Mouse (Mus musculus): ENCODE measurements around the gene Il1rap.

The Il1rap gene

GRCm38 (mm10) chr16:26612499-26613220 is 31.2 kb downstream of the Il1rap start:
- no peak for DNase-seq (ENCODE audit: low spot score)

DNA sequence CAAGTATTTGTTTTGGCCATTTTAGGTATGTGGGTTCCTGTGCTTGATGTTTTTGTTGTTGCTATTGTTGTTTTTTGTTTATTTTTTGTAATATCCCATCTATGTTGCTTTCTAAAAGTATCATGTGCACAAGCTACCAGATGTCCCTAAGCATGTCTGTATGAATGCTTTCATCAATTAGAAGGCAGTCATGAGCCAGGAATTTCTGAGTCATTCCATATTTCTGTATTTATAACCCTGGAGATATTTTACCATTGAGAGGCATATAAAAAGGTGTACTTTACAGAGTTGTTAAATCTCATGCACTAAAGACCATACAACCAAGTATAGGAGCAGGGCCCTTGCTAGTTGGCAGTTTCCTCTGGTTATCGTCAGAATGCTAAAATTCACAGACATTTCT is 41.6 kb downstream of the Il1rap start:
- DNase-seq (ENCODE audit: low spot score), result no peak

- no peak for DNase-seq (ENCODE audit: low spot score)
Observed at GRCm38 (mm10) chr16:26626065-26626464, 44.6 kb downstream of the Il1rap start.

DNA sequence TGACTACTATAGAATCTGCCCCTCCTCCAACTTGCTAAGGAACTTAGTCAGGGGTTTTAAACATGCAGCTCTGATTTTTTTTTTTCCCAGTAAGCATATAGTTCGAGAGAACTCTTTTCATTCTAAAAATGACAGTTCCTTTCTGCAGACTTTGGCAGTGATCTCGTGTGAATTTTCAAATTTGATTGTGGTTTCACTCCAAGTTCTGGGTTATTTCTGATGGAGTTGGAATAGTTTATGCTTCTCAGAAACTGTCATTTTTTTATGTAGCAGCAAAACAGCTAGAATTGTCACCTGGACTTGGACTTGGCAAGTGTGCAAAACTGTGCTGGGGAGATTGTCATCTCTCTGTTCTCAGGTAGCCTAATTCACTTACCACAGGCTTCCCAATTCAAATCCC is 53.3 kb downstream of the Il1rap start:
- no peak for DNase-seq (ENCODE audit: low spot score)

DNA sequence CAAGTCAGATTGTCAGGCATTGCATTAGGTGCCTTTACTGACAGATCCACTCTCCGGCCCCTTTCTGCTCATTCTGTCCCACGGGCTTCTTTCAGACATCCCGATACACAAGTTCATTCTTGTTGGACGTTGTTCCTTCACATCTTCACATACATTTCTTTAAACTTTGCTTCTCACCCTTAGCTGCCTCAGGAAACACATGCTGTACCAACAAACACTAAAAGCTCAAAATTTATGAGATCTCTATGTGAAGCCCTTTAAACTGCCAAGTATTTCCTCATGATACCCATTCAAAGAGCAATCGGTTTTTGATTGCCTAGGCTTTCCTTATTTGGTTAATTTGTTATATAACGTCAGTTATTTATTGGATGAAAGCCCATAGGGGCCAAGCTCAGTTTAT is 61.6 kb downstream of the Il1rap start:
- DNase-seq (ENCODE audit: low spot score), result no peak

- DNase-seq (ENCODE audit: low spot score), result no peak
Observed at GRCm38 (mm10) chr16:26646066-26646465, 64.6 kb downstream of the Il1rap start.

- no peak for DNase-seq (ENCODE audit: low spot score)
Observed at GRCm38 (mm10) chr16:26647036-26647435, 65.5 kb downstream of the Il1rap start.

DNA sequence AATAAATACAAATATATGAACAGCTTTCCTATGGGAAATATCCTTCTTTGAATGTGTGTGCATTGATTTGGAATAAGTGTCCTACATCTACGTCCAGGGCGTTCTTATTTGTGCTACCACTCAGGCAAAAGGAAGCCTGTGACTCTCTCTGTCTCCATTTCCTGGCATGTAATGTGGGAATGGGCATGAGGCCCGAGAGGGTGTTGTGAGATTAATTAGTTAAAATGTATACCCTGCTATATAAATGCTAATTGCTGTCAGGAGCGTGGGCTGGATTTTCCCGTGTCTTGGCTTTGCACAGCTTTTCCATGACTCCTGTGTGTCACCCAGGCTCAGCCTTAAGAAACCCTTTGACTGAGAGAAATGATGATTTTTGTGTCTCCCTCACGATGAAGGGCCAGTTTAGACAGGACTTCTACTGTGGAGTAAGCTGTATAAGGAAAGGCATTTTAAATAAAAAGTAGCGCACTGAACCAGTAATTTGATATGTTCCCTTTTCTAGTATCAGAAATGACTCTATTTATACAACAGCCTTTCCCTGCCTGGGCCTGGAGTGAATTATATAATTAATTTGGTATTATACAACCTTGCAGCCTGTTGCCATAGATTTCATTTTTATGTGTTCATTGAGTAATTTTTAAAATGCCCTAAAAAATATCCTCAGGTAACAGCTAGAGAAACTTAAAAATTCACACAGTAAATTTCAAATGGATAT is 81.4 kb downstream of the Il1rap start:
- DNase-seq (ENCODE audit: low spot score), result no peak

GRCm38 (mm10) chr16:26666401-26666800 is 84.9 kb downstream of the Il1rap start:
- DNase-seq (ENCODE audit: low spot score), result no peak

- no peak for DNase-seq (ENCODE audit: low spot score)
Observed at GRCm38 (mm10) chr16:26669081-26669480, 87.6 kb downstream of the Il1rap start.

GRCm38 (mm10) chr16:26680381-26680780 is 98.9 kb downstream of the Il1rap start:
- DNase-seq (ENCODE audit: low spot score), result no peak

- DNase-seq (ENCODE audit: low spot score), result no peak
Observed at GRCm38 (mm10) chr16:26689771-26690170, 108.3 kb downstream of the Il1rap start.

DNA sequence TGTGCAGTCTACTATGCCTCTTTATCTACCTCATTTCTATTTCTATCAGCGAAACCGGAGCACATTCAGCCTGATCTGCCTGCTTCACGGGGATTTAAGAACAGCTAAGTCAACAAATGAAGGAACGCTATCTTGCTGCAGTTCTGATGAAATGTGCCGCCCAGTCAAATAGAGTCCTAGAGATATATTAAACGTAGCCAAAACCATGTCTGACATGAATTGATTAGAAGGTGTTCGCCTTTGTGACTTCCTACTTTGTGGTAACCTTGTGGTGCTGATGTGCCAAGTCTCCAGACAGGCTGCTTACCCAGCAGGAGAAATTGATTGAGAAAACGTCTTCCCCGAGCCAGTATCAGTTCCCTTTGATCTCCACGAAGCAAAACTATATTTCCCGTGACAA is 109.8 kb downstream of the Il1rap start:
- DNase-seq (ENCODE audit: low spot score), result no peak

DNA sequence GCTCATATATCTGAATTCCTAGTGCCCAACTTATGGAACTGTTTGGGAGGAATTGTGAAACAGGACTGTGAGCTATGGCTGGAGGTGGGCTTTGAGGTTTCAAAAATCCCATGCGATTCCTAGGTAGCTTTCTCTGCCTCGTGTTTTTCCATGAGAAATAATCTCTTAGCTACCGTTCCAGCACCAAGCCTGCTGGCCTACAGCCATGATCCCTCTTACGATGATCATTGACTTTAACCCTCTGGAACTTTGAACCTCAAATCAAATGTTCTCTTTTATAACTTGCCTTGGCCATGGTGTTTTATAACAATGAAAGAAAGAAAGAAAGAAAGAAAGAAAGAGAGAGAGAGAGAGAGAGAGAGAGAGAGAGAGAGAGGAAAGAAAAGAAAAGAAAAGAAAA is 116.6 kb downstream of the Il1rap start:
- no peak for DNase-seq (ENCODE audit: low spot score)

DNA sequence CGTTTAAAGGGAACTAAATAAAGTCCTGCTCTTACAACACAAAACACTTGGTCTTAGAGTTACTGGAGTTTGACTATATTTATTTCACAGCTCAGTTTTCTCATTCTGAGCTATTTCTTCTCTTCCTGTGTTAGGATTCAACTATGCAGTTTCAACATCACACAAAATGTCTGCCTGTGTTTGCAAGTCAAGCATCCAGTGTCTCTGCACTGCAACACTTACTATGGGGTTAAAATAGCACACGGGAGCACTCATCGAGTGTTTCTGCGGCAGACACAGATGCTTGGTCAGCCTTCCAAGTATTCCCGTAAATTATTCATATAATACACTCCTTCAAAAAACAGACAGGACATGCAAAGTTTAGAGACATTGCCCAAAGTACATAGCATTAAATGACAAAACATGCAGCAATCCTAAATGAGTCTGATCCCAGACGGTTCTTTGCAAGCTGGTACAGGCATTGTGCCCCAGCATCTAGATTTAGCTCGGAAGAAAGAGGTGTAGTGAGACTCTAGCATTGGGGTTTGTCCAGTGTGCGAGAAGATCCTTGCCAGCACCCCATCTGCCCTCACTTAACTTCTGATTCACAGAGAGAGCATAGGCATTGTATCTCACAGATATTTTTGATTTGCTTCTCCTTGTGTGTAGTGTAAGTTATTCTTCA is 119.1 kb downstream of the Il1rap start:
- DNase-seq (ENCODE audit: low spot score), result no peak

DNA sequence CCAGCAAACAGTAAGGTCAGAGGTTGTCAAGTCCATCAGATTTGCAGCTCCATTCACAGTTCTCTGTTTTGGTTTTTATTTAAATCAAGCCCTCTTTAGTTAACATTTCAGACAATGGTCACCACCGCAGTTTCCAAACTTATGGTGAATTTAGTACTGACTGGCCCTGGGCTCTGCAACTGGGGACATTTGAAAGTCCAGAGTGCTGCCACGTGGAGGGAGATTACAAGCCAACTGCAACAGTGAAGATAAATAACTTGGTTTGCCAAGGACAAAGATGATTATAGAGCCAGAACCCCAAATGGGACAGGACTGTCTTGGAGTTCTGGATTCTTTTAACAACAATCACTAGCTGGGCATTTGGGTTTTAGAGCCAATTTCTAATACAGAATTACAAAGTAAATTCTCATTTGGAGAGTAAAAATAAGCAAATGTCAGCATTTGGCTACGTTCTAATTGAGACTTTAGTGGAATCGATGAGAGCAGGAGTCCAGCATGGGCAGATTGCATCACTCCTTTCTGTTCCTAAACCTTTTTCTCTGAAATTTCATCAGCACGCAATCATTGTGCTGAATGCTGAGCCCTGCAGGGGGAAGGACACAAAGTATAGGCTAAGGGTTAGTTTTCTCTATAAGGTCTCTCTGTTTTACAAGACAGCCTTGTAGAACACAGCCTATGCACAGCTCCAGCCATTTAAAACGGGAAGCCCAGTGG is 124.3 kb downstream of the Il1rap start:
- no peak for DNase-seq (ENCODE audit: low spot score)

DNA sequence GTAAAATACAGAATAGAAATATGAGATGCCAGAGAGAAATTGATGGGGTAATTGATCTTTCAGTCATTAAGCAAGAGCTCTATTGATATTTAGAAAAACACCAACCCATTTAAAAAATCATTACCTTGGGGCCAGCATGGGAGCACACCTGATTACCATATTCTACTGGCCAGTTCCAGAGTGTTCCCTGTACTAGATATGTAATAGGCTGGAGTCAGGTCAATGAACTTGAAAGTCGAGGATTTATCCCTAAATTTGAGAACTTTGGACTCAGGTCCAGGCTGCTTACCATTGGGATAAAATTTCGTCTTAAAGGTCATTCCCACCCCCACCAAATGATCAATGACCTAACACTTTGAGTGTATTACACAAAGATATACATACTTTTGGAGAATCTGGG is 125.0 kb downstream of the Il1rap start:
- DNase-seq (ENCODE audit: low spot score), result no peak

- no peak for DNase-seq (ENCODE audit: low spot score)
Observed at GRCm38 (mm10) chr16:26710922-26711321, 129.4 kb downstream of the Il1rap start.

DNA sequence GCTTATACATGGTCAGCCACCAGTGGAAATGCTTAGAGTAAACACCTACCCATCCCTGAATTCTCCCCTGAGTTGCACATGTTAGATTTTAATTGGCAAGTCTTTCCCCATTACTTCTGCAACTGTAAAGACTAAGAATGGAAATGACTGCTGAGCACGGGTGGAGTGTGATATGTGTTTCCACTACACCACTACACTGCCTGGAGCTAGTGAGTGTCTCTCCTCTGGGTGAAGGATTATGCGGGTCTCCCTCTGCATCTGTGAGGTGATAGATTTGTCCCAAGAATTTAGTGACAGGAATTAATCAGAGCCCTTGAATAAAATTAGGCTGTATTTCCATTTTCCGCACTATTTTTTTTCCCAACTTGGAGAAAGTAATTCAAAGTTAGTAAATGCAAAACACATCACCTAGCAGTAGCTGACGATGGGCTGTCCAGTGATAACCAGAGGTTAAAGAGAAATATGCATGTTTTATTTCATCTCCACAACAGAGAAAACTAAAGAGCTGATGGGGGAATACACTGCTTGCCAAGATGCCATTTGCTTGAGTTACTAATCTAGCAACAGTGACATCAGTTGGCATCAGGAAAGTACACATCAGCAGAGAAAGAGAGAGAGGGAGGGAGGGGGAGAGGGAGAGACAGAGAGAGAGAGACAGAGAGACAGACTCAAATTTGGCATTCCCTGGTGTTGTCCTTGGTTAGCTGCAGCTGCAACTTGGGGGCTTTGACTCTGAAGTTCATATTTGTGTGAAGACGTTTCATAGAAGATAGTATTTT is 132.2 kb downstream of the Il1rap start:
- DNase-seq (ENCODE audit: low spot score), result no peak

DNA sequence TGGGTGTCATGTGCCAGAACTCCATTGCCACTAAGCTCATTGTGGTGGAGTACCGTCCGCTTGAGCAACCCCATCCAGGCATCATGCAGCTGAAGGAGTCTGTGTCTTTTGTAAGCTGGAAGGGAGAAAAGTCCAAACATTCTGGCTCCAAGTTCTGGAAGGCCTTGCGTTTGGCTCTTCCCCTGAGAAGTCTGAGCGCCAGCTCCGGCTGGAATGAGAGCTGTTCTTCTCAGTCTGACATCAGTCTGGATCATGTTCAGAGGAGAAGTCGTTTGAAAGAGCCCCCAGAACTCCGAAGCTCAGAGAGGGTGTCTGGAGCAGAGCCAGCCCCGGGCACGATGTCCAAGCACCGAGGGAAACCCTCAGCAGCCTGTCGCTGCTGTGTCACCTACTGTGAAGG is 141.0 kb downstream of the Il1rap start:
- no peak for DNase-seq (ENCODE audit: low spot score)

GRCm38 (mm10) chr16:26723952-26724747 is 142.6 kb downstream of the Il1rap start:
- DNase-seq (ENCODE audit: low spot score), result no peak

Data from T-cell, adult 2 months (primary cell).